Mouse (Mus musculus) heart, embryonic 14.5 days (tissue): ENCODE results near the gene A630001G21Rik. TPM values are rescaled to one million over a fixed set of nuclear protein-coding genes. Genes with fewer than 3 reads are reported as not detected.
A peak's percentile ranks its signal among the peaks of the same experiment; 100 is the strongest.

Experiments
- ATAC-seq: fragments of 200-750 bp; cut with Nextera tagmentation; 2 replicates; pipeline ENCODE4 v1.8.0; 2017; ENCODE audit warnings: low read depth, moderate TSS enrichment; ENCODE audit not compliant: insufficient number of reproducible peaks, insufficient read depth, low FRiP score
- H3K27ac ChIP-seq, 2 experiments: fragments of 200-500 bp in 1 of 2; fragments of 300-500 bp in 1 of 2; sonication (generic) in 1 of 2; replicated peaks in 1 of 2; 2 replicates each; pipeline ENCODE4 v1.5.1; 2012 to 2014; ENCODE audit warnings: low read depth in 2 of 2, low read length in 2 of 2, control low read depth in 1 of 2, mild to moderate bottlenecking in 1 of 2, mixed read lengths in 1 of 2; ENCODE audit not compliant: control insufficient read depth in 1 of 2, insufficient read depth in 1 of 2
- H3K27me3 ChIP-seq: fragments of 300-500 bp; sonication (generic); 2 replicates; pipeline ENCODE4 v1.6.1; 2014; ENCODE audit warnings: mild to moderate bottlenecking, low read length, control low read depth; ENCODE audit not compliant: control insufficient read depth, insufficient read depth
- H3K36me3 ChIP-seq: fragments of 300-500 bp; sonication (generic); 2 replicates; pipeline ENCODE4 v1.6.1; 2014; ENCODE audit warnings: mild to moderate bottlenecking, control low read depth, low read length, mixed read lengths; ENCODE audit not compliant: control insufficient read depth, insufficient read depth
- H3K4me1 ChIP-seq, 2 experiments: fragments of 200-500 bp in 1 of 2; fragments of 300-500 bp in 1 of 2; sonication (generic) in 1 of 2; 2 replicates each; pipeline ENCODE4 v1.6.1; 2012 to 2014; ENCODE audit warnings: low read length in 2 of 2, control low read depth in 1 of 2, mixed read lengths in 1 of 2; ENCODE audit not compliant: control insufficient read depth in 2 of 2, insufficient read depth in 2 of 2
- H3K4me2 ChIP-seq: fragments of 300-500 bp; sonication (generic); 2 replicates; pipeline ENCODE4 v1.6.1; 2014; ENCODE audit warnings: mild to moderate bottlenecking, low read length
- H3K4me3 ChIP-seq, 2 experiments: fragments of 200-500 bp in 1 of 2; fragments of 300-500 bp in 1 of 2; sonication (generic) in 1 of 2; 2 replicates each; pipeline ENCODE4 v1.5.1; 2012 to 2014; ENCODE audit warnings: low read length in 2 of 2, mild to moderate bottlenecking in 2 of 2, control low read depth in 1 of 2, low read depth in 1 of 2, moderate library complexity in 1 of 2; ENCODE audit not compliant: control insufficient read depth in 1 of 2, insufficient read depth in 1 of 2
- H3K9ac ChIP-seq: fragments of 300-500 bp; sonication (generic); 2 replicates; pipeline ENCODE4 v1.6.1; 2014; ENCODE audit warnings: mild to moderate bottlenecking, low read length
- H3K9me3 ChIP-seq: fragments of 300-500 bp; sonication (generic); 2 replicates; pipeline ENCODE4 v1.6.1; 2016; ENCODE audit warnings: low read length, control low read depth; ENCODE audit not compliant: control insufficient read depth
- WGBS: fragments of 180-500 bp; shearing (Covaris S2); extraction: QIAGEN DNeasy Blood & Tissue Kit; methylation state at CpG from one replicate; pipeline ENCODE4 v1.1.7; 2014; 5-methylcytosine and 5-hydroxymethylcytosine counted together
- polyA plus RNA-seq: library from polyadenylated mRNA; unstranded; fragments of >200 nt; fragmentation: Nextera tagmentation; extraction: Ambion mirVana; gene quantifications from 2 replicates; pipeline ENCODE4 v1.2.1, GENCODE M21; 2014

A630001G21Rik gene
- polyA plus RNA-seq, 1 experiment from 2014 or later, result 1.4 TPM

DNA sequence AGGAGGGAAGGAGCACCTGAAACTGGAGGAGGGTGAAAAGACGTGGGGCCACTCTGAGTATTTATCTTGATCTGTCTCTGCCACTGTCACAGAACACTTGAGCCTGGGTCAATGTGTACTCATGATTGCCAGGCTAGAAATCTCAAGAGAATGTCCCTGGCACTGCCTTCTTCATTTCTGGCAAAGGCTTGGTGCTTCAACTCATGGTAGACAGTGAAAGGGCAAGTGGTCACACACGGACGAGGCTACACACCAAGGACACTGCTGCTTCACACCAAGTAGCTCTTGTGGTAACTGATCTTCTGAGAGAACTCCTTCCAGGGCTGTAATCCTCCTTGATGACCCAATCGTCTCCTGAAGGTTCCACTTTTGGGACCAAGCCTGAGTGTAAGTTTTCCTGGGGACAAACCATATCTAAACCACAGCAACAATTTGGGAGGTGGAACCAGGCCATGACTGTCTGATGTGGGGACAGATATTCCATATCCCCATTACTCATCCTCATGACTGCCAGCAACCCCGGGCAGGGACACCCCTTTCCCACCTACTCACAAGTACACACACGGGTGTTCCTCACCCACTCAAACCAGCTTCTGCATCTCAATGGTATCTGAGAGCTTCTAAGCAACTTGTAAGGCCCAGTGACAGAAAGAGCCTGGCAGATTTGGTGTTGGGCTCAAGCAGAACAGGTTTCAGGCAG, 20.8 kb downstream of the A630001G21Rik start:
- peaks cover 7 to 11% of the 10 kb centered on the region in 2 experiments for H3K4me1 ChIP-seq
- no peaks in the 10 kb centered on the region for H3K36me3 ChIP-seq
- ATAC-seq, result no peak
- no peak overlapping the region for H3K4me3 ChIP-seq
- H3K9me3 ChIP-seq, result no peaks in the 10 kb centered on the region
- no peak overlapping the region for H3K9ac ChIP-seq
- H3K27me3 ChIP-seq, result no peaks in the 10 kb centered on the region
- H3K4me2 ChIP-seq, result peak overlapping the region; percentile 55
- 76% methylated on average over 6 of the region's 6 CpGs for WGBS
- H3K27ac ChIP-seq, result no peak overlapping the region

DNA sequence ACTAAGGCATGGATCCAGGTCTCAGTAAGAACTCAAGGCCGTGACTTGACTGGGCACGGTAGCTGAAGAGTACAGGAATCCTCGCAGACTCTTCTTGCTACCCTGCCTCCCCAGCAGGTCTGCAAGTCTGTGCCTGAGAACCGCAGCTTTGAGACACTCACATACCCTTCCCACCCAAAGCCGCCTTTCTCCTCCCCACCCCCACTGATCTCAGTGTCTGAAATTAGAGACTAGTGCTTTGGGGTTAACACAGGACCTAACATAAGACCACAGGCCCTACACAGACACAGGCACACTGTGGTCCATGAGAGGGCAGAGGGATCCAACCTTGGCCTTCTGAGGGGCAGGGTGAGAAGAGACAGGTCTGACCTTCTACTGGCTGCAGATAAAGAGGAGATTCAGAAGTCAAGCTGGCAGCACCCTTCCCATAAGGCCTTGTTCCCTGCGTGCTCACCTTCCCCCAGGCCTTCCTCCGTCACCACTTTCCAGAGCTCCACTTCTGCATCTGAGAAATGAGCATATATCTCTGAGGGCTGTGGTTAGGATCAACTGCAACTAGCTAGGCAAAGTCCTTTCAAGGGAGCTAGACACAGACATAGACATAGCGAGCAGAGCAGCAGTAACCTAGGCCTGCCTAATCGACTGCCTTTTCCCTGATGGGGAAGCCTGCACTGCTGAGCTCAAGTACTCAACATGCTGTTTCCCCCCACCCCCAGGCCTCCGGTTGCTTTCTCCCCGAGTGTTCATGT, 26.3 kb downstream of the A630001G21Rik start:
- no peak overlapping the region for H3K9ac ChIP-seq

DNA sequence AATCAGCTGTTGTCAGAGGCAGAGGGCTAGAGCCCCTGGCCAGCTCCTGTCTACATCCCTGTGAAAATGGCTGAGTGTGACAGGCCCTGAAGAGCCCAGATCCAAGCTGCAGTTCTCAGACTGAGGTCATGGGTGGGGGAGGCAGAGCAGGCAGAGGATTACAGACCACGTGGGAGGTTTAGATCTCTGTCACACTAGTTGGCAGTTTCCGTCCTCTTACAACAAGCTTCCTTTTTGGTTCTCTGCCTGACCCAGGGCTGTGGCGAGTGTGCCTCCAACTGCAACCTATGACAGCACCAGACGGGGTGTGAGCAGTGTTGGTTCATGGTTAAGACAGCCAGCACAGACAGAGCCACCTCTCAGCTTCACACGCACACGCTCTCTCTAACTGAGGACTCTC, 26.9 kb downstream of the A630001G21Rik start:
- Histone ChIP-seq H3K27me3 (no peaks in the 10 kb centered on the region), H3K9me3 (no peaks in the 10 kb centered on the region), H3K36me3 (no peaks in the 10 kb centered on the region), H3K4me3 (no peak overlapping the region), H3K9ac (peak overlapping the region; percentile 0; the same call in 1 of the 2 replicates), H3K4me2 (no peak overlapping the region), H3K27ac (peak overlapping the region; percentile 0 to 18; a peak in 2 of 4 replicates), H3K4me1 (peaks cover 8 to 12% of the 10 kb centered on the region in 2 experiments)
- WGBS, result 27% methylated on average over 6 of the region's 6 CpGs
- peak; percentile 38 for ATAC-seq

More for the DNA sequence above, 26.3 kb downstream of the A630001G21Rik start:
- no peak for ATAC-seq
- WGBS, result 74% methylated on average over 11 of the region's 11 CpGs
- Histone ChIP-seq H3K4me1 (peaks cover 8 to 12% of the 10 kb centered on the region in 2 experiments), H3K4me2 (no peak overlapping the region), H3K27ac (peak overlapping the region; percentile 0 to 18; a peak in 2 of 4 replicates), H3K9me3 (no peaks in the 10 kb centered on the region), H3K36me3 (no peaks in the 10 kb centered on the region), H3K27me3 (no peaks in the 10 kb centered on the region), H3K4me3 (no peak overlapping the region)

DNA sequence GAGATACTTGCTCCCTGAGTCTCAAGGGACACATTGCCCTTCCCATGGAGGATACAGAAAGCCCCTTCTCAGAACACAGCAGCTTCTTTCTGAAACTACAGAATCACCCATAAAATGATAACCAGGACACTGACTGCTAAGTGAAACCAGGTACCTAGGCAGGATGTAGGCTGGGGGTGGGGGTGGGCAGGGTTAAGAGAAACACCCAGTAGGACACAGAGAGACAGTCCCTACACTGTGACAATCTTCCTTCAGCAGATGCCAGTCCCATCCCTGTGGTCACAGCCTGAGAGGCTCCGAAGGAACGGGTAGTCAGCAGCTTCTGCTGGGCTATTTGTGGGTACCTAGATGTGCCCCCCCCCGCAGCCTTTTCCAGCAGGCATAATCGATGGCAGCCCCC, 27.8 kb downstream of the A630001G21Rik start:
- H3K4me3 ChIP-seq, result no peak overlapping the region
- peaks cover 8 to 12% of the 10 kb centered on the region in 2 experiments for H3K4me1 ChIP-seq
- no peak overlapping the region for H3K4me2 ChIP-seq
- H3K27me3 ChIP-seq, result no peaks in the 10 kb centered on the region
- H3K9ac ChIP-seq, result no peak overlapping the region
- H3K36me3 ChIP-seq, result no peaks in the 10 kb centered on the region
- no peaks in the 10 kb centered on the region for H3K9me3 ChIP-seq
- no peak overlapping the region for H3K27ac ChIP-seq
- WGBS, result 66% methylated on average over 4 of the region's 4 CpGs
- ATAC-seq, result no peak

DNA sequence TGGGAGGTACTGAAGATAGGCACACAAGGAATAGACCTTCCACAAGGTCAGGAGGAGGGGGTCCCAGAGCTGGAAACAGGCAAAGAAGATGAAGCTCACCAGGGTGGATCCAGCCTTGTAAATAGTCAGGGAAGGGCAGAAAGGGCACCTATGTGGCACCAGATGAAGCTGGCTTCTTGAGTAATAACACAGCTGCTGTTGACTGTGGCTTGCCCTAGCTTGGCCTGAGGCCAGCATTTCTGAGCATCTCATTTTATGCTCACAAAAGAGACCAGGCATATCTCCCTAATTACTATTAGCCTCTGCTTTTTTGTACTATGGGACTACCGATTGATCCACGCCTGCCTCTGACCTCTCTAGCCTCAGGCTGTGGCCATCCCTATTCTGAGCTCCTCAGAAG, 28.6 kb downstream of the A630001G21Rik start:
- no peaks in the 10 kb centered on the region for H3K36me3 ChIP-seq
- no peaks in the 10 kb centered on the region for H3K9me3 ChIP-seq
- no peak overlapping the region for H3K4me2 ChIP-seq
- ATAC-seq, result no peak
- H3K4me3 ChIP-seq, result no peak overlapping the region
- WGBS, result 87% methylated on average over 2 of the region's 2 CpGs
- peaks cover 8 to 12% of the 10 kb centered on the region in 2 experiments for H3K4me1 ChIP-seq
- H3K27me3 ChIP-seq, result no peaks in the 10 kb centered on the region
- no peak overlapping the region for H3K9ac ChIP-seq
- no peak overlapping the region for H3K27ac ChIP-seq

DNA sequence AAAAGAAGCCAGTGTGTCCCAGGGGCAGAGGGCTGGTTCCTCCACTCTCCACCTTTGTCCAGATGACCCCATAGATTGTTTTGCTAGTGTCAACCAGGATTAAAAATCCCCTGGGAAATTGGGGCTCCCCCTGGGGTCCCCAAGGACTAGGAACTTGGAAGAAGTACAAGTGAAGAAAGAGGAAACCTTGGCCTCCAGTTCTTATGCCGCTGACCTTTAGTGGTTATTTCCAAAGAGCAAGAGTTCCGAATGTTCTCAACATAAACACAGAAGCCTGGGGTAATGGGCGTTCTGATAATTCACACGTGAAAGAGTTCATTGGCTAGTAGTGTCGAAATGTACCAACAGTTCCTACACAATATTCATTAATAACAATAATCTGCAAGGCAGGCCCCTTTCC, 31.9 kb downstream of the A630001G21Rik start:
- no peaks in the 10 kb centered on the region for H3K9me3 ChIP-seq
- H3K36me3 ChIP-seq, result no peaks in the 10 kb centered on the region
- H3K9ac ChIP-seq, result no peak overlapping the region
- H3K27me3 ChIP-seq, result no peaks in the 10 kb centered on the region
- H3K4me3 ChIP-seq, result no peak overlapping the region
- H3K27ac ChIP-seq, result no peak overlapping the region
- no peak overlapping the region for H3K4me2 ChIP-seq
- no peak for ATAC-seq
- 86% methylated on average over 5 of the region's 5 CpGs for WGBS
- H3K4me1 ChIP-seq, result peaks cover 5 to 8% of the 10 kb centered on the region in 2 experiments

DNA sequence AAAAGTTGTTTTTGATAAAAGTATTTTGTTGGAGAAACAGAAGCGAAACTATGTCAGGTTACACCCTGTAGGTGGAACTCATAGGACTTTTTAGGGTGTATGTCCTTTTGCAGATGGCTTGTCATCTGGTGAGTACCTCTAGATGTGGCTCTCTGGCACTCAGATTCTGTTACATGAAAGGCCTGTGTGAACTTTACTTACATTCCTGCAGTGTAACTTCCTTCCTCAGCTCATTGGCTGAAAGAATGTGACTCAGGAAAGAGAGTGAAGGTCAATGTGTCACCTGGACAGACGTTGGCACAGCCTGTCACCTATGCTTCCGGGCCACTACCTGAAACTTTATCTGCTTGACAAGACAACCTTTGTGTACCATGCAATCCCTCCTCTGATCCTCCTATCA, 33.9 kb downstream of the A630001G21Rik start:
- 79% methylated on average over 3 of the region's 3 CpGs for WGBS
- H3K4me3 ChIP-seq, result no peak overlapping the region
- no peaks in the 10 kb centered on the region for H3K4me1 ChIP-seq

More for the DNA sequence above, 33.9 kb downstream of the A630001G21Rik start:
- H3K9ac ChIP-seq, result no peak overlapping the region
- no peak for ATAC-seq
- no peaks in the 10 kb centered on the region for H3K27me3 ChIP-seq
- no peak overlapping the region for H3K4me2 ChIP-seq
- H3K9me3 ChIP-seq, result no peaks in the 10 kb centered on the region
- H3K36me3 ChIP-seq, result no peaks in the 10 kb centered on the region
- H3K27ac ChIP-seq, result no peak overlapping the region
